Mouse (Mus musculus) kidney, postnatal 14 days (tissue): ENCODE measurements around the gene Vps13a.

Experiments
- DNase-seq: peaks from one replicate; pipeline ENCODE4 v3.0.0; 2022; ENCODE audit warnings: mixed read lengths

The Vps13a gene

DNA sequence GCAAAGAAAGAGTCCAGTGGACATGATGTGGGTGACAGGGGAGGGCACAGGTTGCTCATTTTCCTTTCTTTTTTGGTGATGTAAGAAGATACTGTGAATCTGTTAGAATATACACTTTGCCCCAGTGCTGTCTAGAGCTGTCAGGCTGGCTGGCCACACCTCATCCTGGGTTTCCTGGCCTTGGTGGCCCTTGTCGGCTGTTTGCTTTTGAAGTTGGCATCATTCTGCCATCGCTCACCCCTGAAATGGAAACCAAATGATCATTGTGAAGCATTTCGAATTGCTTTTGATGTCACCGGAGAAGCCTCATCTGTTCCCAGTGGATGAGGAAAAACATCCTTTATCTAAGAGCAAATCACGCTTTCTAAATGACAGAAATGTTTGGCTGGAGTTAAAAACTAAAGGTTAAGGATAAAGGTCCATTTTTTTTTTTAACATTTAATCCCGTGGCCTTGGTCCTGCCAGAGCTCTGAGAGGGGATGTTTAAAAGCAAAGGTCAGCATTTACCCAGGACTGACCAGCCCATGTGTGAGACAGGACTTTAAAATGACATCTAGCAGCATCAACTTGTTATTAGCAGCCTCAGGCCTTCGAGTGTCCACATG is 201.0 kb downstream of the Vps13a start:
- DNase-seq, result no peak

DNA sequence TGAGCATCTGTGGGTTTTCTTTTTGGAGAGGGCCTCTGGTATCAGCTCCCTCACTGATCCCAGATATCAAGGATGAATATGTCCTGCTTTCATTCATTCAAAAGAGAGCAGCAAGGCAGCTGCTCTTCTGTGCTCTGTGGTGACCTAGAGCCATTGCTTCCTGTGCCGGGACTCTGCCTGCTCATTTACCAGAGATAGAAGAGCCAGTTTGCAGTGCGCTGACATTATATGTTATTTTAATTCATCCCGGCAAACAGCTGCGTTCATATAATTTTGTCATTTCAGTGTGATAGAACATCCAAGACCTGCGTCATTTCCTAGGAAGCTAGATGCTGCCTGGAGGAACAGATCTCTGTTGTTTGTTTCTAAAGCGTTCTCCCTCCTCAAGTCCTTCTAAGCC is 203.9 kb downstream of the Vps13a start:
- DNase-seq, result no peak
